ENCODE assay signal across 18 mouse cellular contexts in the genomic region with DNA sequence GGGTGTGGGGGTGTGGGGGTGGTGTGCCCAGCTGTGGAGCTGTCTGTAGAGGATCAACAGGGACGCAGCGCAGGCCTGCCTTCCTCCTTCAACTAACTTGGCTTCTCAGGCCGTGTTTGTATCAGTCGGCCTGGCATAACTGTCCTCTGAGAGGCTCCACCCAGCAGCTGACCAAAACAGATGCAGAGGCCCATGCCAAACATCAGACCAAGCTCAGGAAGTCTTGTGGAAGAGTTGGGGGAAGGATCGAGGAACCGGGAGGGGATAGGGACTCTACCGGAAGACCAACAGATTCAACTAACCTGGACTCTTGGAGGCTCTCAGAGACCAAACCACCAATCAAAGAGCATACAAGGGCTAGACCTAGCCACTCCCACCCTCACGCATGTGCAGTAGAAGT.
"Had no signal": no experiment of that assay in that cellular context is flagged by ENCODE, and none has a peak within 500 bp of the region (broad histone marks: within the 10 kb centered on the region; RNA-seq: fewer than 3 reads in every experiment).

No protein-coding gene starts in this region.

- H3K27me3 ChIP-seq: midbrain, embryonic 12.5 days; neural tube, embryonic 13.5 days; neural tube, embryonic 15.5 days had no signal

- H3K27ac ChIP-seq: liver, embryonic 14.5 days; midbrain, embryonic 12.5 days; neural tube, embryonic 13.5 days; neural tube, embryonic 15.5 days had no signal

- H3K4me1 ChIP-seq: midbrain, embryonic 12.5 days; neural tube, embryonic 13.5 days; neural tube, embryonic 15.5 days had no signal

- H3K4me3 ChIP-seq: midbrain, embryonic 12.5 days; myocyte; neural tube, embryonic 13.5 days; neural tube, embryonic 15.5 days had no signal

- DNase-seq: lung, adult 18-20 months; lung, embryonic 14.5 days; lung, postnatal 10 days; lung, postnatal 4 days; midbrain, embryonic 14.5 days; retina, postnatal 1 day; right cerebral cortex, adult 18-20 months; right cerebral cortex, postnatal 25 days; right cerebral cortex, postnatal 4 days; spleen, adult 18-20 months; thymus, adult 18-20 months; thymus, postnatal 14 days; thymus, postnatal 36 days had no signal

- H3K9me3 ChIP-seq: midbrain, embryonic 12.5 days; neural tube, embryonic 13.5 days; neural tube, embryonic 15.5 days had no signal

- H3K36me3 ChIP-seq: midbrain, embryonic 12.5 days; neural tube, embryonic 13.5 days; neural tube, embryonic 15.5 days had no signal
